Mouse (Mus musculus) megakaryocyte, adult 5-6 weeks (primary cell): ENCODE measurements at regions not wholly inside any gene's neighbourhood (a gene's known extent, or its start where the extent isn't known, plus 50 kb on each side); places are given as distances from the start of the nearest gene placed in this dataset.
A peak's percentile ranks its signal among the peaks of the same experiment; 100 is the strongest.

Experiments
- ATAC-seq: 2 replicates; pipeline ENCODE4 v1.8.0; 2016; ENCODE audit warnings: mild to moderate bottlenecking, inconsistent platforms; ENCODE audit not compliant: poor library complexity, severe bottlenecking

GRCm38 (mm10) chr9:84922306-84922705, 390.3 kb upstream of the Gm11114 start:
- ATAC-seq = no peak

- ATAC-seq = no peak
These were observed 388.6 kb upstream of the Gm11114 start for GRCm38 (mm10) chr9:84923966-84924365.

GRCm38 (mm10) chr9:84936291-84937055, 376.1 kb upstream of the Gm11114 start:
- no peak for ATAC-seq

- no peak for ATAC-seq
These were observed 345.9 kb upstream of the Gm11114 start for GRCm38 (mm10) chr9:84966558-84967154.

- peak; percentile 59 for ATAC-seq
These were observed 342.5 kb upstream of the Gm11114 start for GRCm38 (mm10) chr9:84969975-84970608.

GRCm38 (mm10) chr9:84977470-84977869, 335.1 kb upstream of the Gm11114 start:
- no peak for ATAC-seq

GRCm38 (mm10) chr9:85003414-85003813, 309.2 kb upstream of the Gm11114 start:
- no peak for ATAC-seq

- no peak for ATAC-seq
These were observed 301.2 kb upstream of the Gm11114 start for GRCm38 (mm10) chr9:85011361-85011760.

GRCm38 (mm10) chr9:85048112-85048978, 264.2 kb upstream of the Gm11114 start:
- ATAC-seq = no peak

- no peak for ATAC-seq
These were observed 260.0 kb upstream of the Gm11114 start for GRCm38 (mm10) chr9:85052526-85052925.

- no peak for ATAC-seq
These were observed 232.6 kb upstream of the Gm11114 start for GRCm38 (mm10) chr9:85079975-85080374.

- ATAC-seq = no peak
These were observed 223.8 kb upstream of the Gm11114 start for GRCm38 (mm10) chr9:85088556-85089338.

- ATAC-seq = no peak
These were observed 222.3 kb upstream of the Gm11114 start for GRCm38 (mm10) chr9:85090297-85090696.

- ATAC-seq = no peak
These were observed 217.3 kb upstream of the Gm11114 start for GRCm38 (mm10) chr9:85095234-85095633.

- no peak for ATAC-seq
These were observed 216.1 kb upstream of the Gm11114 start for GRCm38 (mm10) chr9:85096520-85096919.

GRCm38 (mm10) chr9:85112928-85113327, 199.6 kb upstream of the Gm11114 start:
- no peak for ATAC-seq

GRCm38 (mm10) chr9:85114234-85114633, 198.3 kb upstream of the Gm11114 start:
- no peak for ATAC-seq

GRCm38 (mm10) chr9:85120061-85120460, 192.5 kb upstream of the Gm11114 start:
- ATAC-seq = peak; percentile 69

GRCm38 (mm10) chr9:85121059-85121458, 191.5 kb upstream of the Gm11114 start:
- ATAC-seq = 0 out of 2 replicates have a peak, but pooled peaks have one; percentile 19

- ATAC-seq = no peak
These were observed 188.9 kb upstream of the Gm11114 start for GRCm38 (mm10) chr9:85123706-85124105.
